Mouse (Mus musculus) hindbrain, postnatal 0 days (tissue): ENCODE results near the gene Kif14. TPM values are rescaled to one million over a fixed set of nuclear protein-coding genes. Genes with fewer than 3 reads are reported as not detected.

Source experiments
- ATAC-seq: fragments of 200-750 bp; cut with Nextera tagmentation; 2 replicates; pipeline ENCODE4 v1.8.0; 2017; ENCODE audit warnings: mild to moderate bottlenecking, moderate TSS enrichment, moderate library complexity
- DNase-seq: peaks from one replicate; pipeline ENCODE4 v3.0.0-alpha.2; 2015; ENCODE audit warnings: low spot score
- H3K27ac ChIP-seq: fragments of 300-500 bp; sonication (generic); 2 replicates; pipeline ENCODE4 v1.5.1; 2014; ENCODE audit warnings: mild to moderate bottlenecking
- H3K27me3 ChIP-seq: fragments of 300-500 bp; sonication (generic); 2 replicates; pipeline ENCODE4 v1.6.1; 2014; ENCODE audit warnings: low read length, mixed read lengths; ENCODE audit not compliant: insufficient read depth
- H3K36me3 ChIP-seq: fragments of 300-500 bp; sonication (generic); 2 replicates; pipeline ENCODE4 v1.6.1; 2014; ENCODE audit warnings: low read length, mixed read lengths; ENCODE audit not compliant: insufficient read depth
- H3K4me1 ChIP-seq: fragments of 300-500 bp; sonication (generic); 2 replicates; pipeline ENCODE4 v1.6.1; 2014; ENCODE audit warnings: antibody characterized with exemption, low read length, mixed read lengths; ENCODE audit not compliant: insufficient read depth
- H3K4me2 ChIP-seq: fragments of 300-500 bp; sonication (generic); 2 replicates; pipeline ENCODE4 v1.6.1; 2014; ENCODE audit warnings: low read depth, mild to moderate bottlenecking, low read length, moderate library complexity, mixed read lengths
- H3K4me3 ChIP-seq: fragments of 300-500 bp; sonication (generic); 2 replicates; pipeline ENCODE4 v1.5.1; 2014; ENCODE audit warnings: low read length
- H3K9ac ChIP-seq: fragments of 300-500 bp; sonication (generic); replicated peaks from 2 replicates; pipeline ENCODE4 v1.6.1; 2014; ENCODE audit warnings: mild to moderate bottlenecking, low read length, moderate library complexity, mixed read lengths
- H3K9me3 ChIP-seq: fragments of 300-500 bp; sonication (generic); 2 replicates; pipeline ENCODE4 v1.6.1; 2016; ENCODE audit warnings: low read length, mixed read lengths
- CTCF ChIP-seq: IDR thresholded peaks from 2 replicates; pipeline ENCODE4 v1.5.1; 2016; ENCODE audit warnings: antibody characterized with exemption, control low read depth, low read depth
- WGBS: fragments of 180-500 bp; shearing (Covaris S2); extraction: QIAGEN DNeasy Blood & Tissue Kit; methylation state at CpG from one replicate; pipeline ENCODE4 v1.1.7; 2014; 5-methylcytosine and 5-hydroxymethylcytosine counted together
- polyA plus RNA-seq: library from polyadenylated mRNA; unstranded; fragments of >200 nt; fragmentation: Nextera tagmentation; extraction: Ambion mirVana; gene quantifications from 2 replicates; pipeline ENCODE4 v1.2.1, GENCODE M21; 2015
- total RNA-seq: library from RNA; depleted of rRNA; stranded (reverse); fragments of >200 nt; gene quantifications from 2 replicates; pipeline ENCODE4 v1.2.3, GENCODE M21; 2014; rRNA removed

Kif14 gene
- total and polyA plus RNA-seq, 2 experiments from 2014 or later, result 1.1 to 3.4 TPM

DNA sequence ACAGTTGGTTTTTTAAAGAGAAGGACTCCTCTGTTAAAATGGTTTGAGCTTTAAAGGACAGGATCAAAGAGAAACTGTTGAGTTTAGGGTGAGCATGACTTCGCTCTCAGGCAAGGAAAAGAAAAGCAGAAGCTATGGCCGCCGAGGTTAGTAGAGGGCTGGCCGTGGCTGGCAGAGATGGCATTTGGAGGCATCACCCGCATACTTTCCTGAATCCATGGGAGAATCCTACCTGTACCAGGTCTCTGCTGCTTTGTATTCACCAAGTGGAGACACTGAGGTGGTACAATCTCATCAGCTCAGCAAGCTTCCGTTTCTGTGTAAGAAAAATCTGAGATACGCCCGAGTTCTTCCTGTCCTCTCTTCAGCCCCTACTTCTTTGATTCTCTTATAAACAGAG, 114.1 kb downstream of the Kif14 start:
- no peaks in the 10 kb centered on the region for H3K27me3 ChIP-seq
- no peaks in the 10 kb centered on the region for H3K4me1 ChIP-seq
- no peaks in the 10 kb centered on the region for H3K36me3 ChIP-seq
- ATAC-seq, result no peak
- no peak overlapping the region for H3K9ac ChIP-seq
- H3K9me3 ChIP-seq, result no peaks in the 10 kb centered on the region
- no peak for DNase-seq
- H3K4me3 ChIP-seq, result no peak overlapping the region
- no peak for TF ChIP-seq CTCF
- H3K4me2 ChIP-seq, result no peak overlapping the region
- H3K27ac ChIP-seq, result no peak overlapping the region
- WGBS, result 90% methylated on average over 8 of the region's 8 CpGs

Other genes starting within 250 kb of the Kif14 start
- 4.5 and 11.3 TPM in 2 replicates for gene Inava, start 232.1 kb upstream of the Kif14 start, total RNA-seq
- gene Inava, start 232.1 kb upstream of the Kif14 start, polyA plus RNA-seq, result 2.8 and 2.9 TPM in 2 replicates
- gene Gpr25, start 205.5 kb upstream of the Kif14 start, total RNA-seq, result 6.0 and 6.2 TPM in 2 replicates
- 0.78 and 1.3 TPM in 2 replicates for gene Gpr25, start 205.5 kb upstream of the Kif14 start, polyA plus RNA-seq
- 99.1 and 108 TPM in 2 replicates for gene Camsap2, start 120.2 kb upstream of the Kif14 start, total RNA-seq
- gene Camsap2, start 120.2 kb upstream of the Kif14 start, polyA plus RNA-seq, result 19.8 and 20.1 TPM in 2 replicates
- 15.0 and 18.3 TPM in 2 replicates for gene Ddx59, start 51.1 kb upstream of the Kif14 start, total RNA-seq
- 15.8 and 16.8 TPM in 2 replicates for gene Ddx59, start 51.1 kb upstream of the Kif14 start, polyA plus RNA-seq
- 22.3 and 25.7 TPM in 2 replicates for gene Zfp281, start 158.6 kb downstream of the Kif14 start, total RNA-seq
- gene Zfp281, start 158.6 kb downstream of the Kif14 start, polyA plus RNA-seq, result 17.2 and 19.5 TPM in 2 replicates